Comparison of ENCODE assay signal across 8 mouse cellular contexts in the genomic region with DNA sequence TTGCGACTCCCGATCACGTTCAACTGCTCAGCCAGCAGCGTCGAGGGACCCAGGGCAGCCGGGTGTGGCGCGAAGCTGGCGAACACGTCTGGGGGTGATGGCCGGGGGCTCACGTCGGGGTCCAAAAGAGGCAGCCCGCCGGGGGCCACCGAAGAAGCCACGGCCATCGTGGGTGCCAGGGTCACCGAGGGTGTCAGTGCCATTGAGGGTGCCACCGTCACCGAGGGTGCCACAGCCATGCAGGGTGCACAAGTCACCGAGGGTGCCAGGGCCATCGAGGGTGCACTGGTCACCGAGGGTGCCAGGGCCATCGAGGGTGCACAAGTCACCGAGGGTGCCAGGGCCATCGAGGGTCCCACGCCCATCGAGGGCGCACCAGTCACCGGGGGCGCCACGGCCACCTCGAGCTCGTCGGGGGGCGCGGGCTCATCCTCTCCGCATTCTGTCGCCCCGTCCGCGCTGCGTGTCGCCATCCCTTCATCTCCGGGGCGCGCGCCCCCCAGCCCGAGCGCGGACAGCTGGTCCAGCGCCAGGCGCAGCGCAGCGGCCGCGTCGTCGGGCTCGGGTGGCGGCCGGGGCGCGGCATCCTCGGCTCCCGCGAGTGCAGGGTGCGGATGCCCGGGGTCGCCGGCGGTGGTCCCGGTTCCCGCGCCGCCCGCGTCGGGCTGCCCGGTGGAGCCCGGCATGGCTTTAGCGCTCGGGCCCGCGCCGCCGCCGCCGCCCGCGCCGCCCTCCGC. TPM values are rescaled to one million over a fixed set of nuclear protein-coding genes. Genes with fewer than 3 reads are reported as not detected.
DNase-seq lines count a peak whose midpoint lies in the region; ATAC-seq and TF ChIP-seq lines count a peak whose summit lies in the region.

No protein-coding gene starts in this region.

- H3K9me3 ChIP-seq in hindbrain, embryonic 16.5 days (ENCODE audit: control insufficient read depth, low read length): no peaks in the 10 kb centered on the region
- H3K9me3 ChIP-seq in midbrain, embryonic 12.5 days: no peaks in the 10 kb centered on the region

- WGBS in thymus, adult 2 months: 7% methylated on average over 94 of the region's 94 CpGs
- WGBS in hindbrain, embryonic 16.5 days: under 1% methylated on average over 48 of the region's 94 CpGs
- WGBS in midbrain, embryonic 12.5 days: under 1% methylated on average over 61 of the region's 94 CpGs

- H3K36me3 ChIP-seq in thymus, adult 2 months (ENCODE audit: control insufficient read depth, insufficient read depth, low read length): peaks cover 10% of the 10 kb centered on the region; the same call in 1 of the 2 replicates
- H3K36me3 ChIP-seq in hindbrain, embryonic 16.5 days (ENCODE audit: control insufficient read depth, insufficient read depth, low read length): peaks cover 17% of the 10 kb centered on the region
- H3K36me3 ChIP-seq in midbrain, embryonic 12.5 days: peaks cover 53% of the 10 kb centered on the region

- no peak for TF ChIP-seq CTCF in thymus, adult 2 months (IDR thresholded peaks at IDR 0.05; ENCODE audit: borderline replicate concordance, control insufficient read depth, extremely low read depth, insufficient read depth, low read length, poor library complexity)

- peak; percentile 47 for DNase-seq in embryo, embryonic 11 days
- DNase-seq in embryo, embryonic 10.5 days (ENCODE audit: low spot score): no peak
- peak; percentile 31 for DNase-seq in thymus, adult 2 months
- no peak for DNase-seq in thymus, adult 18-20 months
- DNase-seq in T-cell, adult 2 months (ENCODE audit: low spot score): no peak
- no peak for DNase-seq in layer of hippocampus, postnatal 14 days (ENCODE audit: low spot score in 2 of 2)

- H3K4me1 ChIP-seq in thymus, adult 2 months (replicated peaks; ENCODE audit: control insufficient read depth, insufficient read depth, low read length): peaks cover 35% of the 10 kb centered on the region
- peaks cover 36% of the 10 kb centered on the region for H3K4me1 ChIP-seq in hindbrain, embryonic 16.5 days (ENCODE audit: control insufficient read depth, insufficient read depth, low read depth, low read length)
- H3K4me1 ChIP-seq in midbrain, embryonic 12.5 days: peaks cover 41% of the 10 kb centered on the region

- 0 out of 2 replicates have a peak, but pooled peaks have one; percentile 4 for TF ChIP-seq POLR2A in thymus, adult 2 months (IDR thresholded peaks at IDR 0.05; ENCODE audit: control insufficient read depth, extremely low read depth, insufficient read depth, low read length, poor library complexity)

- peak overlapping the region; percentile 99 for H3K9ac ChIP-seq in hindbrain, embryonic 16.5 days (ENCODE audit: low read depth, low read length)
- H3K9ac ChIP-seq in midbrain, embryonic 12.5 days (replicated peaks): peak overlapping the region; percentile 100

- H3K27ac ChIP-seq in thymus, adult 2 months (ENCODE audit: control insufficient read depth, insufficient read depth, low read length): no peak overlapping the region
- peak overlapping the region; percentile 95 for H3K27ac ChIP-seq in hindbrain, embryonic 16.5 days (ENCODE audit: low read depth, low read length)
- peak overlapping the region; percentile 98 for H3K27ac ChIP-seq in midbrain, embryonic 12.5 days (replicated peaks)

- peak overlapping the region; percentile 97 for H3K4me2 ChIP-seq in hindbrain, embryonic 16.5 days (ENCODE audit: low read length)
- peak overlapping the region; percentile 91 for H3K4me2 ChIP-seq in midbrain, embryonic 12.5 days (replicated peaks)

- H3K27me3 ChIP-seq in thymus, adult 2 months (ENCODE audit: control insufficient read depth, insufficient read depth, low read length): peaks cover 8% of the 10 kb centered on the region; the same call in 1 of the 2 replicates
- no peaks in the 10 kb centered on the region for H3K27me3 ChIP-seq in hindbrain, embryonic 16.5 days (replicated peaks; ENCODE audit: control insufficient read depth, insufficient read depth, low read length)
- H3K27me3 ChIP-seq in midbrain, embryonic 12.5 days: no peaks in the 10 kb centered on the region

- H3K4me3 ChIP-seq in thymus, adult 2 months (ENCODE audit: control insufficient read depth, insufficient read depth, low read length): peak overlapping the region; percentile 50
- H3K4me3 ChIP-seq in hindbrain, embryonic 16.5 days (ENCODE audit: low read length): peak overlapping the region; percentile 93
- H3K4me3 ChIP-seq in midbrain, embryonic 12.5 days: peak overlapping the region; percentile 99

- ATAC-seq in hindbrain, embryonic 16.5 days: no peak
- no peak for ATAC-seq in midbrain, embryonic 12.5 days (ENCODE audit: low FRiP score, low read depth)

RNA-seq across cellular contexts. Expression of a gene that starts 0.6 kb away (rescaled TPM):
- 34.9 and 38.2 TPM in 2 replicates for polyA plus RNA-seq in thymus, adult 2 months (2012; rRNA removed)
- polyA plus RNA-seq in hindbrain, embryonic 16.5 days (2015; fragmentation: Nextera tagmentation; extraction: Ambion mirVana): 9.1 and 9.2 TPM in 2 replicates
- 18.4 and 19.7 TPM in 2 replicates for polyA plus RNA-seq in midbrain, embryonic 12.5 days (2016; fragmentation: Nextera tagmentation; extraction: Ambion mirVana)
- total RNA-seq in layer of hippocampus, postnatal 14 days (2021): 10 to 100 TPM; 20.3 to 24.2 TPM

RNA-seq across cellular contexts. Expression of a gene that starts 12.4 kb away (rescaled TPM):
- polyA plus RNA-seq in thymus, adult 2 months (2012; rRNA removed): 268 and 290 TPM in 2 replicates
- polyA plus RNA-seq in hindbrain, embryonic 16.5 days (2015; fragmentation: Nextera tagmentation; extraction: Ambion mirVana): 196 and 207 TPM in 2 replicates
- 288 and 314 TPM in 2 replicates for polyA plus RNA-seq in midbrain, embryonic 12.5 days (2016; fragmentation: Nextera tagmentation; extraction: Ambion mirVana)
- 100 to 1,000 TPM; 121 to 131 TPM for total RNA-seq in layer of hippocampus, postnatal 14 days (2021)

RNA-seq across cellular contexts. Expression of a gene that starts 19.7 kb away (rescaled TPM):
- 1,246 and 1,699 TPM in 2 replicates for polyA plus RNA-seq in thymus, adult 2 months (2012; rRNA removed)
- polyA plus RNA-seq in hindbrain, embryonic 16.5 days (2015; fragmentation: Nextera tagmentation; extraction: Ambion mirVana): 704 and 759 TPM in 2 replicates
- 398 and 414 TPM in 2 replicates for polyA plus RNA-seq in midbrain, embryonic 12.5 days (2016; fragmentation: Nextera tagmentation; extraction: Ambion mirVana)
- 100 to 1,000 TPM; 620 to 655 TPM for total RNA-seq in layer of hippocampus, postnatal 14 days (2021)

RNA-seq across cellular contexts. Expression of a gene that starts 30.6 kb away (rescaled TPM):
- polyA plus RNA-seq in thymus, adult 2 months (2012; rRNA removed): 0.17 and 0.22 TPM in 2 replicates
- polyA plus RNA-seq in hindbrain, embryonic 16.5 days (2015; fragmentation: Nextera tagmentation; extraction: Ambion mirVana): 9.3 and 11.0 TPM in 2 replicates
- polyA plus RNA-seq in midbrain, embryonic 12.5 days (2016; fragmentation: Nextera tagmentation; extraction: Ambion mirVana): 0.31 and 0.52 TPM in 2 replicates
- total RNA-seq in layer of hippocampus, postnatal 14 days (2021): 1 to 10 TPM; 3.2 to 3.4 TPM

RNA-seq across cellular contexts. Expression of a gene that starts 38.7 kb away (rescaled TPM):
- 4.6 and 9.0 TPM in 2 replicates for polyA plus RNA-seq in thymus, adult 2 months (2012; rRNA removed)
- 1.1 and 1.8 TPM in 2 replicates for polyA plus RNA-seq in hindbrain, embryonic 16.5 days (2015; fragmentation: Nextera tagmentation; extraction: Ambion mirVana)
- polyA plus RNA-seq in midbrain, embryonic 12.5 days (2016; fragmentation: Nextera tagmentation; extraction: Ambion mirVana): 0.38 and 0.79 TPM in 2 replicates
- total RNA-seq in layer of hippocampus, postnatal 14 days (2021): 1 to 10 TPM; 2.0 to 2.8 TPM

Comparison
In these comparisons a context has a peak if more than half of its experiments do, and no peak if none do; other contexts are left out.
1. DNase-seq: peak in embryo, embryonic 11 days (single experiment) and thymus, adult 2 months (single experiment); none in embryo, embryonic 10.5 days (single experiment), thymus, adult 18-20 months (0 of 2), T-cell, adult 2 months (single experiment) and layer of hippocampus, postnatal 14 days (0 of 2).
2. Peak in every context shown above with its lines, with median percentiles within 50 percentile points of each other: H3K4me3 ChIP-seq.